Mouse (Mus musculus) T-helper 1 cell (primary cell): ENCODE data around the gene Tmed10.

Experiments
- in situ Hi-C: fragments of 300-600 bp; cut with MboI, MseI; formaldehyde crosslinking; loops from one replicate; pipeline ENCODE4 v1.15.1; 2025; ENCODE audit warnings: high pct_unique_total_duplicates

The Tmed10 gene

DNA sequence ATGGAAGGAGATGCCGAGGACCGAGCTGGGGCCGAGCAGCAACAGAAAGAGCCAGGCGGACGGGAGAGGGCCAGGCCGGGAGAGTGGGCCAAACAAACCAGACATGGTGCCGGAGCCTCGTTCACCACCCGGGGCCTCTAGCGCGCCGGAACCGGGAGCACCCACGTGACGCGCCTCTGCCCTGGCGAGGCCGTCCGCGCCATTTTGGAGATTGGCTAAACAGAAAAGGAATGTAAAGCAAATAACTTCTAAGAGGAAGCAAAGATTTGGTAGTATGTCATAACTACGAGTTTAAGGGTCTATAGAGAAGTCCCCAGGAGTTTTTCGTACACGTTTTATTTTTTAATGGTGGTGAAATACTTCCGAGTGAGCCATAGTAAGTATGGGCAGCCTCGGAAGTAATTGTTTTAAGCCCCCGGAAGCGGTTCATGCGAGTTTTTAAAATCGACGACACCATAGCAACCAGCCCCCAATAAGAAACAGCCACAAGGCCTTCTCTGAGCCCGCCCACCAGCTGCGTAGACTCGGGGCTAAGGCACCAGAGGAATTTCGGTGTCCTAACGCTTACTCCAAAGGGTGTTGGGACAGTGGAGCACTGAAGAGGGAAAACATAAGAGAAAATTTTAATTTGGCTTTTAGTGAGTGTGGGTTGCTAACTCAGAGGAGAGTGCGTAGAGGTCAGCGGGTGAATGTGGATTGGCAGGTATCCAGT is at the start of gene Tmed10:
Gene Tmed10 (minus strand): TSS at position 287 of the 712 bp plus-strand sequence.
- in situ Hi-C loops = loop anchor here (5.0 kb wide), 1 partner anchor 98 kb away; the partner anchor contains the start of gene Fos

DNA sequence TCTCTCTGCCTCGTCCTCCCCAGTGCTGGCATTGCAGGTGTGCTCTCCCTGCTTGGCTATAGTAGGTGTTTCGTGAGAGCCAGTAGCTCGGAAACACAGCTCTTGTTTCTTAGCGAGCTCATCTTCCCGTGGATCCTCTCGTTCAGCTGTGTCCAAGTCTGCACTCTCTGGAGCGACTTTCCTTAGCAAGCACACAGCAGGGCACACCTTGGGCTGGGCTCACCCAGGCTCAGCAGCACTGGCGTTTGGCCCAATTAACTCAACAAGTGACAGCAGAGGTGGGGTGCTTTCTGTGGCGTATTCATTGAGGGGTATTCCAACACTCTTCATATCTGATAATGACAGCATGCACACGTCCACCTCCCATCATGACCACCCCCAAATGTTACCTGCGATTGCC is 48.6 kb upstream of the Tmed10 start:
- in situ Hi-C loops = loop anchor here (10.0 kb wide), 1 partner anchor 1102 kb away; no protein-coding TSS in a partner anchor

DNA sequence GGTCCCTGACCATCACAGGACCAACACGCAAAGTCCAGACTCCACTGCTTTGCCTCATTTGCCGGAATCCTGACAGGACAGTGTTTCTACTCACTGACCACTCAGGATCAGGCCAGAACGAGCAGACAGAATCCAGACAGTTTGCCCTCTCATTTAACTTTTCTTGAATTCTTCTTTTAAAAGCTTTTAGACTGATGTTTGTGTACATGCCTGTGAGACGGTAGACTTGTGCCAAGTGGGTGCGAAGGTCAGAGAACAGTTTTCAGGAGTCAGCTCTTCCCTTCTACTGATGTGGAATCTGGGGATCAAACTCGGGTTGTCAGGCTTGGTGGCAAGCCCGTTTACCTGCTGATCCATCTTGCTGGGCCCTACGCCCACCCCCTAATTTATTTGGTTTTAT is 47.9 kb upstream of the Tmed10 start:
- in situ Hi-C loops = loop anchor here (10.0 kb wide), 1 partner anchor 1102 kb away; no protein-coding TSS in a partner anchor

DNA sequence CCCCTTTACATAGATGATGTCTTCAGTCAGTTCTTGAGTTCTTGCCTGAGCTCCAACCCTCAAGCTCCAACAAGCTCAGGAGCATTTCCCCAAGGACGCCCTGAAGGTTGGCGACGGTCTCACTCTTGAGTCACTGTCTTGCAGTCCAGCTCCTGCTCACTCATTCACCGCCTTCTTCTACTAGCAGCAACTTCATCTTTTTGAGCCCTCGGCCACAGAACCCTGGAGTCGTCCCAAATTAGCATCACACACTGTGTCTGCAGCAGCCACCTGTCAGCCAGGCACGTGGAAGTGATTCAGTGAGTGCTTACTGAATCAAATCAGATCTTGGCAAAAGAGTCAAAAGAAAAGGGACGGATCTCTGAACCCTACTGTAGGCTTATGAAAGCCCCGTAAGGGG is 46.3 kb upstream of the Tmed10 start:
- in situ Hi-C loops = loop anchor here (10.0 kb wide), 1 partner anchor 1104 kb away; no protein-coding TSS in a partner anchor

DNA sequence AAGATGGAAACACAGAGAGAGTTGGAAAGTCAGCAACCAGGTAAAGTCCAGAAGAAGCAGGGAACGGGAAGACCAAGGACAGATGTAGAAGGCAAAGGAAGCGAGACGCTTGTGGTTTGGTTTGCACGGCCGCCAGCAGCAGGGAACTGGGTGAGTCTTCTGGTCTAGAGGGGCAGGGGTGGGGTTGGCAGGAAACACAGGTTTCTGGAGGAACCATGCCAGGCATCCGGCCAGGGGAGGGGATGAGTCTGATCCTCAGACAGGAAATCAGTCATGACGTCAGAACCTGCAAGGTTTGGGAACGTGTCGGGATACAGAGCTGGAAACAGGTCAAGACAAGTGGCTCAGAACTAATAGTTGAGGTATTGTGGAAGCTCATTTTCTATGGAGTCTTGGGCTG is 43.2 kb upstream of the Tmed10 start:
- in situ Hi-C loops = no loop called here

DNA sequence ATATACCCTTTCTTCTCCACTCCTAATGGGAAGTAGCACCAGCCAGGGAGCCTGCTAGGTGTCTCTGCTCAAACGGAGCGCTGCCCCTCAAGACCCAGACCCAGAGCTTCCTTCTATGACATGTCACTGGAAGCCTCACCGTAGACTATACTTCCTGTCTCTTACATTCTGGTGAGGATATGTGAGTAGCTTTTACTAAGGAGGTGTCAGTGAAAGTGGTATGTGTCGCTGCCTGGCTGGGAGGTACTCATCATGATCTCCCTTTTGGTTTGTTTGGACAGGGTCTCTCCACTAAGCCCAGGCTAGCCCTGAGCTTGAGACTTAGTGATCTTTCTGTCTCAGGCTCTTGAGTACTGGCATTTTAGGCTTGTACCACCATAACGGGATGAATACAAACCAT is 41.7 kb upstream of the Tmed10 start:
- in situ Hi-C loops = no loop called here

DNA sequence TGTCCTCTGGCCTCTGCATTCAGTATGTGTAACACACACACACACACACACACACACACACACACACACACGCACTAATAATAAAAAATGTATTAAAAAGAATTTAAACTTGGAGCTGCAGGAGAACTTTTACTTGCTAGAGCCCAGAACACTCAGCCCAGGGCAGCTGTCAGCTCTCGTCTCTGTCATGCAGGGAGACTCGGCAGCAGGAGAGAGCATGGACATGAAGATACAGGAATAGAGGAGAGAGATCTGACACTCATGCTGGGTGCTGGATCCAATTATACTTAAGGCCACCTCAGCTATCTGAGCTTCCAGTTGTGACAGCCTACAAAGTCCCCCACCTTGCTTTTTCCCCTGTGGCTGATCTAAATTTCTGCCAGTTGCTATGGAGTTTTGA is 41.2 kb upstream of the Tmed10 start:
- in situ Hi-C loops = no loop called here

DNA sequence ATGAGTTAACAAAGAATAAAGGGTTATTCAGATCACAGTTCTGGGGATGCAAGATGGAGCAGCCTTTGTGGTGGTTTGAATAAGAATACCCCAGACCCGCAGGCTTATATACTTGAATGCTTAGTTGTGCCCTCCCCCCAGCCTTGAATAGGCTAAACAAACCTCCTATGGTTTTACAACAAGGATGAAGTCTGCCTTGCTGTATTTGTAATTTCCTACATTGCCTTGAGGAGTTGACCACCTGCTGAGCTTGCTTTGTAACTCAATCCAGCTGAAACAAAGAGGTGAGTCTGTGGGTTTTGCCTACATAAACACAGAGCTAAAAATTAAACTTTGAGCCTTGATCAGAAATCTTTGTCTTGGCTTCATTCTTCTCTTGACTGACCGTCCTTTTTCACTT is 36.5 kb upstream of the Tmed10 start:
- in situ Hi-C loops = no loop called here

DNA sequence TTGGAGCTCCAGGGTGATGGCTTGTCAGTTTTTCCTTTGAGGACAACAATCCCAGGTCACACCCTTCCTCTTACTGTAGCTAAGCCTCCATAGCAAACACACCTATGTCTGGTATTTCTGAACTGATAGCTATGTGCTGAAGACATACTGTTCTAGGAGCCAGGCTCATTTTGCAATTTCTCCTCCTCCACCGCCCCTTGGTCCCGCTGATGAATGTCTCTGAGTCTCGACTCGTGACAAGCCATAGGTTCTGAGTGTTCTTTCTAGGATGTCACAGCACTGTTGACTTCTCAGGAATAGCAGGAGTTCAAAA is 23.3 kb upstream of the Tmed10 start:
- in situ Hi-C loops = no loop called here

DNA sequence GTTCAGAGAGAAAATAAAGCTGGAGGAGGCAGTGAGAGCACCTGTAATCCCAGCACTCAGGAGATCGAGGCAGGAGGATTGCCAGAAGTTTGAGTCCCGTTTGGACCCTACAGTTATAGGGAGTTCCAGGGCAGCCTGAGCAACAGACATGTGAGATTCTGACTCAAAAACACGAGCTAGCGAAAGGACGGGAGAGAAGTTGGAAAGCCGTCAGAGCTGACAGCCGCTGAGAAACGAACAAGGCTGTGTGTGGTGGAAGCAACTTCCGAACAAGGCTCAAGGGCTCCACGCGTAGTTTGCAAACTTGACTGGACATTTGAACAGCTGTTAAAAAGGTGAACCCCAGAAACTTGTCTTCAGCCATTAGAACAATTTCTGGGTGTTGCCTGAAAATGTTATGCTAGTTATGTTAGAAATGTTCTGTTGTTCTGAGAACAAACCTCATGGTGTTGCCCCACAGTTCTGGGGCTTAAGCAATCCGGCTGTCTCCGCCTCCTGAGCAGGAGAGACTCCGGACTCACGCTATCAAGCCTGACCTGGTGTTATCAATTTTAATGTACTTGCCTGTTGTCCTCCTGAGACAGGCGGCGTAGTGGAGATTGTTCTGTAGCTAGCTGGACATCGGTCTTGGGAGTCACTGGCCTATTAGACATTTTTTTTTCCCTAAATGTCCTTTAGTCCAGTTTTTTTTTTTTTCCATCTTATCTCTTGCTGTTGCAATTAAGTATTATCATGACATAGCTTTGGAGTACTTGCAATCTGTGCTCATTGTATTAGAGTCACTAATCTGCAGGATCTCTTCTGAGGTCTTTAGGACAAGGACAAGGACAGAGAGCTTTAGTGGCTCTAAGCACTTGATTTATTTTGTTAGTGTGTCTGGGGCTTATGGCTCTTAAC is 22.7 kb upstream of the Tmed10 start:
- in situ Hi-C loops = no loop called here

DNA sequence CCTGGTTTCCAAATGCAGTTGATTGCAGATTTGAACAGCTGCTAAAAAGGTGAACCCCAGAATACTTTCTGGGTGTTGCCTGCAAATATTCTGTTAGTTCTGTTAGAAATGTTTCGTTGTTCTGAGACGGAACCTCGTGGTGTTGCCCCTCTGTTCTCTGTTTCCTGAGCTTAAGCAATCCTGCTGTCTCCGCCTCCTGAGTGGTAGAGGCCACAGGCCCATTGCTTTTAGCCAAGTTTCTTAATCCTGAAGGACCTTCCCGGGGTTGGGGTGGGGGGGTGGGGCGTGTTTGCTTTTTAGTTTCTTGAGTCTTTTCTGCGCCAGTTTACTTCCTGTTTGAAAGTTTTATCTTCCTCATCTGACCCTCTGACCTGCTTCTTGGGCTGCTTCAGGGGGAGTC is 19.3 kb upstream of the Tmed10 start:
- in situ Hi-C loops = no loop called here

DNA sequence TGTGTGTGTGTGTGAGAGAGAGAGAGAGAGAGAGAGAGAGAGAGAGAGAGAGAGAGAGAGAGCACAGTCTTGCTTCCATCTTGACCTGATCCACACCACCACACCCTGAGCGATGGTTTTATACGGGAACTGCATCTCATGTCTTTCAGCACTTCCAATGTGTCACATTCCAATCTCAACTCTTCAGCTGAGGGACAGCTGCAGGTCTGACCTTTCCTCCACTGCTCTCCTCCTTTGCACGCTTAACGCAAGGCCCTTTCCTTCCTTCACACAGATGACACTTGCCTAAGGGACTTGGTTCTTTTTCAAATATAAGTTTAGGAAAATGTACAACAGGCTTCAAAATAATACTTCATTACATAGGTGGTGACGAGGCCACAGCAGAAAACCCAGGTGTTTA is 18.9 kb upstream of the Tmed10 start:
- in situ Hi-C loops = no loop called here

DNA sequence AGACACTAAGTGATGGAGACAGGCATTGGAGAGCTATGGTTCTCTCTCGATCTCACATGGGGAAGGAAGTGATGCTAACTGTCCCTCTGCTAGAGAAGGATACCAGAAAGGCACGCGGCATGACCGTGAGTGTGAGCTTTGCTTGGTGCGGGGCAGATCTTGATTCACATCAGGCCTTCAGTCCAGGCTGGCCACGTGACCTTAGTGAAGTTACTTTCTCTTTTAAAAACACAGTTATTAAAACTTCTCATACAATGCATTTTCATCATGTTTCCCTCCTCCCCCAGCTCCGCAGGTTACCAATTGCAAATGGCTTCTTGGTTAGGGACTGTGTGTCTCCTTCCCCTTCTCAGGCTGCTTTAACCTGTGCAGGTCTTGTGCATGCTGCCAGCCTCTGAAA is 16.5 kb upstream of the Tmed10 start:
- in situ Hi-C loops = no loop called here

DNA sequence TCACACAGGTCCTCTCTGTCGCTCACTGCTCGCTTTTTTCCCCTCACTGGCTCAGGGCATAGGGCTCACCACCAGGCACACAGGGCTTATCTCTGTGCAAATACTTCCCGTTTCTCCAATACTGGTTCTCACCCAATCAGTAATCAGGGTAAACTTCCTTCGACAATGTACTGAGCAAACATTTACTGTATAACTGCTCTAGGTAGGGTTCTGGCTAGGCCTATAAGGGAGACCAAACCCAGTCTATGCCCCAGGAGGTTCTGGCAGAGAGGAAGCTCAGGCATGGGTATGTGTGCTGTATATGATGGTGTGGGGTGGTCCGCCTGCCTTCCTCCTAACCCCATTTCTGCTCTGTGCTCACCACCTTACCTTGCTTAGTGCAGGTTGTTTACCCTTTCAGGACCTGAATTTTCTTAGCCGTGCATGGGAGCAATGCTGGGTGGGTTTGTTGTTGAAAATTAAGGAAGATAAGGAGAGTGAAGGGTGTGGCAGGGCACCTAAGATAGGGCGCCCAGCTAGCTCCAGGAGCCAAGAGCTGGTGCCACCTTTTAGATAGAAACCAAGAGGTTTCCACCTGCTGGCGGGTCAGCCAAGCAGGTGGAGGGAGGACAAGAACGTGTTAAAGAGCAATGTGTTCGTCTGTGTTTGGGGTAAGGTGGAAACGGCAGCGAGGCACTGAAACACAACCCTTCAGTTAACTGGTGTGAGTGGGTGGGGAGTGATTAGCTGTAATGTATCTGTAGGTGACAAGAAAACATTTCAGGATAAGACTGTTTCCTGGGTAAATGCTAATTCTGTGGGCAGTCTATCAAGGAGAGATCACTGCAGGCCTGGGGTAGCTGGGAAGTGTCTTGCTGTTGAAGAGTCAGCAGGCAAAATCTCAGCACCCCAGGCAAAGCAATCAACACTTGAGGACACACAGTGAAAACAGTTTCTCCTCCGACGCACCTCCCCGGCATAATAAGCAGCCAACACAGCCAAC is 14.8 kb upstream of the Tmed10 start:
- in situ Hi-C loops = no loop called here

DNA sequence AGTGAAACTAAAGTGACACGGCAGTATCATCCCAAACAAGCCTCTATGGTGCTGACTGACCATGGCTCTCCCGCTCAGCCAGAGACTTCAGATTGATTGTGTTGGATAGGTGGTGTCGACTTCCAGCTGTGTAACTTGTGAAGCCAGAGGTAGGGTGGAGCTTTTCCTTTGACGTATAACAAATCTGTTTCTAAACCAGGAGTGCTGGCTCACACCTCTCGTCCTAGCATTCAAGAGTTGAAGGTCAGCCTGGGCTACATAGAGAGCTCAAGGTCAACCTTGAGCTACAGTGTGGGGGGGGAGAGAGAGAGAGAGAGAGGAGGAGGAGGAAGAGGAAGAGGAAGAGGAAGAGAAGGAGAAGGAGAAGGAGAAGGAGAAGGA is 11.3 kb upstream of the Tmed10 start:
- in situ Hi-C loops = no loop called here

DNA sequence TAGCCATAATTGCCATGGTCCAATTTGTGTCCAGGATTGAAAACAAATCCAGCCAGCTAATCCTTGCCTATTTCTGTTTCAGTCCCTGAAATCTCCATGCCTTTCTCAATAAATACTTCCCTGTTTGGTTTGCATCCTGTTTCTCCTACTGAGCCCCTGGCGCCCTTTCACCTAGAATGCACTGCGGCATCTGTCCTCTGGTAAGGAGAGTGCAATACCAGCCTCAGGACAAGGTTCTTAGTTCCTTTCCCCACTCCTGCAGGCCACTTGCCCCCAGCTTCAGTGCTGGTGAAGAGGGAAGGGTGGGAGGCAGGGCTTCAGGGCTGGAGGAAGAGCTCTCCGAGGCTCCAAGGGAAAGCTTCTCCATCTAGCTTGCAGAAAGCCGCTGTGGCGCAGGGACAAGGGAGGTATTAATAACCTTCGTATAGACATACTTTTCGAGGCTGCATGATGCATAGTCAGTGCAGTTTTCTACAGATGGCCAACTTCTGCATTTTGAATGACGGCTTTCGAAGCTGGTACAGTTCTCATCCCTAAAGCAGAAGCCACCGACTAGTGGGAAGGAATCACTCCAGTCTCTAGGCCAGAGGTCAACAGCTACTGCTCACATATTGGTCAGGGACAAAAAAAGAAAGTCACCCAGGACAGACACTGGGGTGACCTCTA is 10.8 kb upstream of the Tmed10 start:
- in situ Hi-C loops = no loop called here

DNA sequence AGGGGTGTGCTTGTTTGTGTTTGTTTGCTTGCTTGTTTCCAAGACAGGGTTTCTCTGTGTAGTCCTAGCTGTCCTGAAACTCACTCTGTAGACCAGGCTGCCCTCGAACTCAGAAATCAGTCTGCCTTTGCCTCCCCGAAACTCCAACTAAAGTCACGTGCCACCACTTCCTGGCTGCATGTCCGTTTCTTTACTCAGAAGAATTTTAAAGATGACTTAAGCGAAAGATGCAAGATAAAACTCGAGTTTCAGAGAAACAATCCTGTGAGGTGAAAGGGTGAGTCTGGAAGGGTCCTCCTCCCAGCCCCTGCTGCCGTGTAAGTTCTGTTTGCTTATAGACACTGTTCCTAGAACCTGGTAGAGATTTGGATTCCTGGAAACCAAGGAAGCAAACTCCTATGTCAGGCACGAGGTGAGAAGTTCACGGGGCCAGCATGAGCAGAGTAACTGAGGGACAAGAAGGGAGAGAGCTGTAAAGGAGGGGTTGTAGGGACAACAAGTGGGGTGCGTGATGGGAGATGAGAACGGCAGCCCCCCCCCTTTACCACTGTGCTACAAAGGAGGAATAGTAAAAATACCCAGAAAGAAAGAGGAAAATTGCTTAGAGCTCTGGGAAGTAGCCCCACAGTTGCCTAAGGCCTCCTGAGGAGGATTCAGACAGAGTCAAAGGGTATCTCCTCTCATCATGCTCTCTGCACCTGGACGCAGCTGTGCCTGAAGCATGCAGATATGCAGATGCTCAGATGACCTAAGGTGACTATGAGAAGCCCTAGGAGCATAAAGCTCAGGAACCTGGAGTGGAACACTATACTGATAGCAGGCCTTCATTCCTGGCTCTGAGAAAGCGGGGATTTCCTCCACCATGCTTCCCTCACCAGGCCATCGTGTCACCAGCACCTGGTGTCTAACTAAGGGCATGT is 8.4 kb upstream of the Tmed10 start:
- in situ Hi-C loops = no loop called here

DNA sequence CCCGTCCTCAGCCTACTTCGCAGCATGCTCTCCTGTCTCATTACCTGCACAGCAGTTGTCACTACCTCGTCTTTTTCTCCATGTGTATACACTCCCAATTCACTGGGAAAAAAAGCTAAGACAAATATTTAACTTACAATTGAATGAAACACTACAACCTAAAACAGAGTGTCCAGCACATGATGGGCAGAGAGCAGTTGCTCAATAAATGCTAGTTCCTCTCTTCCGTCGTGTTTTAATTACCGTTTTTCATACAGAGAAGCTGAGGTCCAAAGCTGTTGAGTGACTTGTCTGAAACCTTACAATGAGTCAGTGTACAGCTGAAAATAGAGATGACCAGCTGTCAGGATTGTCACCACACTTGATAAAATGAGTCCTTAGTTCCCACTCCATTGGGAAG is 6.9 kb upstream of the Tmed10 start:
- in situ Hi-C loops = no loop called here

DNA sequence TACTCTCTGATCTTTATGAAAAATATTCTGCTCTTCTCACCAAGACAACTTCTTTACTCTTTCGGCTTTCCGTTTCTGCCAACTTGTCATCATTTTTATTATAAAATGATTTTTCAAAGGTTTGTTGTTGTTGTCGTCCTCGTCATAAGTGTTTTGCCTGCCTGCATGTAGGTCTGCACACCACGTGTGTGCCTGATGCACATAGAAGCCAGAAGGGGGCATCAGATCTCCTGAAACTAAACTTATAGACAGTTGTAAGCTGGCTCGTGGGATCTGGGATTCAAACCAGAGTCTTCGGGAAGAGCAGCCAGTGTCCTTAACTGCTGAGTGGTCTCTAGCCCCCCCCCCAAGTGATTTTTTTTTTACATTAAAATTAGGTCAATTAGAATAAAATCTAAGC is 6.3 kb upstream of the Tmed10 start:
- in situ Hi-C loops = no loop called here

DNA sequence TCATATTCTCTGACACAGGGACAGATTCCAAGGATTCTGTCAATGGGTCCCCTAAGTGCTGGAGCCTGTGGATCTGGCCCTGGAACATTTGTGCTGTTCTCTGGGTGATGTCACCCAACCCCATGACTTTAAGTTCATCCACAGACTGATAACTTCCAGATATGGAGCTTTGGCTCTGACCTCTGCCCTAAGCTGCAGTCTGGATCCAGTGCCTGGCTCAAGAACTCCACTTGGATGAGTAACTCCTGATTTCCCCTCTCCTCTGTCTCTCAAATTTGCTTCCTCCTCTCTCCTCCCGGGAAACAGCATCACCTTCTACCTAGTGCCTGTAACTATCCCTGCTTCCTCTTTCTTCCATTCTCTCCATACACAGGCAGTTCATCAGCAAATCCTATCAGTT is 5.7 kb upstream of the Tmed10 start:
- in situ Hi-C loops = no loop called here
